Mouse (Mus musculus) stomach, embryonic 15.5 days (tissue): Measurements from ENCODE around the gene Tln2. TPM values are rescaled to one million over a fixed set of nuclear protein-coding genes. Genes with fewer than 3 reads are reported as not detected.

Experiments used
- ATAC-seq: fragments of 200-750 bp; cut with Nextera tagmentation; 2 replicates; pipeline ENCODE4 v1.8.0; 2017; ENCODE audit warnings: low read depth, moderate number of reproducible peaks, moderate TSS enrichment; ENCODE audit not compliant: insufficient read depth, low FRiP score
- H3K27ac ChIP-seq: fragments of 300-500 bp; sonication (generic); 2 replicates; pipeline ENCODE4 v1.5.1; 2015; ENCODE audit warnings: mild to moderate bottlenecking, inconsistent platforms
- H3K27me3 ChIP-seq: fragments of 300-500 bp; sonication (generic); replicated peaks from 2 replicates; pipeline ENCODE4 v1.6.1; 2015; ENCODE audit warnings: inconsistent platforms
- H3K36me3 ChIP-seq: fragments of 300-500 bp; sonication (generic); 2 replicates; pipeline ENCODE4 v1.6.1; 2015; ENCODE audit warnings: inconsistent platforms
- H3K4me1 ChIP-seq: fragments of 300-500 bp; sonication (generic); 2 replicates; pipeline ENCODE4 v1.6.1; 2015; ENCODE audit warnings: inconsistent platforms
- H3K4me2 ChIP-seq: fragments of 300-500 bp; sonication (generic); 2 replicates; pipeline ENCODE4 v1.6.1; 2015; ENCODE audit warnings: mild to moderate bottlenecking, inconsistent platforms
- H3K4me3 ChIP-seq: fragments of 300-500 bp; sonication (generic); replicated peaks from 2 replicates; pipeline ENCODE4 v1.5.1; 2015; ENCODE audit warnings: inconsistent platforms
- H3K9ac ChIP-seq: fragments of 300-500 bp; sonication (generic); 2 replicates; pipeline ENCODE4 v1.6.1; 2015; ENCODE audit warnings: inconsistent platforms
- H3K9me3 ChIP-seq: fragments of 300-500 bp; sonication (generic); 2 replicates; pipeline ENCODE4 v1.6.1; 2016; ENCODE audit warnings: inconsistent platforms
- WGBS: fragments of 180-500 bp; shearing (Covaris S2); methylation state at CpG from one replicate; pipeline ENCODE4 v1.1.7; 2015; 5-methylcytosine and 5-hydroxymethylcytosine counted together
- polyA plus RNA-seq: library from polyadenylated mRNA; unstranded; fragments of >200 nt; fragmentation: Nextera tagmentation; extraction: Ambion mirVana; gene quantifications from 2 replicates; pipeline ENCODE4 v1.2.1, GENCODE M21; 2015

Gene Tln2
- polyA plus RNA-seq, 1 experiment from 2014 or later: 32.6 TPM

DNA sequence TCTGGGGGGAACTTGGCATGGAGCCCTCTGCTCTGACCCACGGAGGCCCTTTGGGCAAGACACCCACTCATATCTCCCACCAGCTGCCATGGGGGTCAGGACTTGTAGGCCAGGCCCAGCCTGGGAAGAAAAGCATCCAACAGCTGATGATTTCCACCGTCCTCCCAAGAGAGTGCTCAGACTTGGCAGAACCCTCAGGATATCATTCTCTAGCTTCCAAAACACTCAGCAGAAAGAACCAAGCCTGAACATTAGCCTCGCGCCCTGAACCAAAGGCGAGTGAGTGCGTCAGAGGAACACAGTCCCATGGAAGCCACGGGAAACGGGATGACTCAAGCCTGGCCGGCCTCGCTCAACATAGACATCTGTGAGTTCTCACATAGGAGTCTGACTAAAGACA is 25.4 kb upstream of the Tln2 start:
- WGBS: 58% methylated on average over 10 of the region's 10 CpGs
- no peak; the same call in 1 of the 2 replicates for ATAC-seq
- Histone ChIP-seq H3K9ac (no peak overlapping the region), H3K4me3 (no peak overlapping the region), H3K27me3 (no peaks in the 10 kb centered on the region), H3K9me3 (no peaks in the 10 kb centered on the region), H3K4me2 (no peak overlapping the region), H3K27ac (peak overlapping the region; percentile 31; the same call in 1 of the 2 replicates), H3K4me1 (0 out of 2 replicates have a peak, but pooled peaks cover 5% of the 10 kb centered on the region), H3K36me3 (no peaks in the 10 kb centered on the region)

DNA sequence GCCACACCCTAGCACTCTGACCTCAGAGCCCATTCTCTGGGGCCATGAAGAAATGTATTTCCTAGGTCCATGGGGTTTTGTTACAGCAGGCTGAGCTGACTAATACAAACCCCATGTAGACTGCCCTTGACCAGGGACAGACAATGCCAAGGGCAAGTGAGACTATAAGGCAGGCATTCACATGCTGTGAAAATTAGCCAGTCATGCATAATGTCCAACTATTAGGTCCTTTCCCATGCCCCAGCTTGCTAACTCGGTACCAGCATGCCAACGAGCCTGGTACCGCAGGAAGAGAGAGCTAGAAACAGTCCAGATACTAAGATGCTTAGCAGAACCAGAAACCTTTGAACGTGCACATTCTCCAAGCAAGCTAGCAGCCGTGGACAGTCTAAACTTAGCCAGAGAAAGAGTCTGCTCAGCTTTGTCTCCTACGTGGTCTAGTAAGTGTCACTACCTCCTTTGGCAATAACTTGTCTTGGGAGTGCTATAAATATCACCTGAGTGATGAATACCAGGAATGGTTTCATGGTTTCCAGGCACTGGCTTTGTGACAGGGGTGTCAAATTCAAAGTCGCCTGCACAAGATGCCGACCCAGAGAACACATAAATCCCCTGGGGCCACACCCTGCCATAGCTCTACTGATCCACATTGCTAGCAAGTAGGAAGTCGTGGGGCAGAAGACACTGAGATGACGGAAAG is 22.2 kb upstream of the Tln2 start:
- ATAC-seq: no peak
- Histone ChIP-seq H3K4me1 (0 out of 2 replicates have a peak, but pooled peaks cover 5% of the 10 kb centered on the region), H3K27ac (no peak overlapping the region), H3K9ac (no peak overlapping the region), H3K4me3 (no peak overlapping the region), H3K9me3 (no peaks in the 10 kb centered on the region), H3K27me3 (no peaks in the 10 kb centered on the region), H3K36me3 (no peaks in the 10 kb centered on the region), H3K4me2 (no peak overlapping the region)
- 65% methylated on average over 10 of the region's 10 CpGs for WGBS

DNA sequence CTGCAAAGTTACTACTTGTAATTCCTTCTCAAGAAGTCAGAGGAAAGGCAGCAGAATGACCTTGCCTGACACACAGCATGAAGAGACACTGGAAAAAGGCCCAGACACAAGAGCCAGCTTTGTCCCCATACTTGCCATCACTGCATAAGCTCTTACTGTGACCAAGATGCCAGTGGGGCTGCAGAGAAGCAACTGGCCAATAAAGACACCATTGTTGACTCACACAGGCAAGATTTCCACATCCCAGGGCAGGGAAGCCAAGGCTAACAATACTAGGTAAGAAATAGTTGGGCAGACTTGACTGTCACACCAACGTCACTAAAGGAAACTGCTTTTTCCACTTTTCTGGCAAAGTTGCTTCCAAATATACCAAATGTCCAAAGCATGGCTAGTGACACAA is 20.0 kb upstream of the Tln2 start:
- H3K9ac ChIP-seq: no peak overlapping the region
- no peak overlapping the region for H3K4me3 ChIP-seq
- 86% methylated on average over 1 of the region's 1 CpGs for WGBS
- no peaks in the 10 kb centered on the region for H3K27me3 ChIP-seq
- H3K27ac ChIP-seq: no peak overlapping the region
- ATAC-seq: no peak
- no peak overlapping the region for H3K4me2 ChIP-seq
- no peaks in the 10 kb centered on the region for H3K36me3 ChIP-seq
- H3K4me1 ChIP-seq: peaks cover 2% of the 10 kb centered on the region; the same call in 1 of the 2 replicates
- no peaks in the 10 kb centered on the region for H3K9me3 ChIP-seq

DNA sequence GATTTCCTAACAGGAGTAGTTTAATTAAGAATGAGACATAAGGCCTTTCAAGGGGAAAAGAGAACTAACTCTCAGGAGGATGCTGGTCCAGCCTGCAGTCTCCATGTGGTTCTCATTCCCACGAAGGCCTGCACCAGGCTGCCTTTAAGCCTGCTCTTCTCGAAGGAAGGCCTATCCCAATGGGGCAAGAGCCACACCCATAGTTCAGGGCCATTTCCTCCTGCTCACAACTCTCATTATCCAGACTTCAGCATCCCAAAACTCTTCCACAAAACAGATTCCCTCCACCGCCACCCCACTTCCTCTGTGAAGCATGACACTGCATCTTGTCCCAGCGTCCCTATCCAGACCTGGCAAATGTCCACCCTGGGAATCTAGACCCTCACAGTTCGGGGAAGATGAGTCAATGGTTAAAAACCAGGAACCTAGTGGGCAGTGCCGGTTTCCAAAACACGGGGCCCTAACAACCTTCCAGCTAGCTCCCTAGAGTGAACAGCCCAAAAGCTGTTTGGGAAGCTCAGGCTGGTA is 15.3 kb upstream of the Tln2 start:
- WGBS: 73% methylated on average over 7 of the region's 7 CpGs
- Histone ChIP-seq H3K4me1 (peaks cover 11% of the 10 kb centered on the region), H3K27me3 (no peaks in the 10 kb centered on the region), H3K36me3 (no peaks in the 10 kb centered on the region), H3K9ac (no peak overlapping the region), H3K9me3 (no peaks in the 10 kb centered on the region), H3K4me3 (no peak overlapping the region), H3K4me2 (no peak overlapping the region), H3K27ac (no peak overlapping the region)
- no peak for ATAC-seq

DNA sequence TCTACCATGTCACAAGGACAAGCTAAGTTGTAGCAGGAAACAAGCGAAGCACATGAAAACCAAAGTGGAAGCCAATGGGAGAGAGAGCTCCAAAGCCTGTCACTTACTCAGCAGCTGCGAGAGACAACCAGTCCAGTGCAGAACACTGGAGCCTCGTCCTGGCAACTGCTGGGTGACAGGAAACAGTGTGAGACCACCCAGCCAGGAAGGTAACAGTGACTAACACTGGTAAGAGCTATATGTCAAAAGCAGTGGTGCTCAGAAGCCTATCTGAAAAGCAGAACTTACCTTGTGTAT is 14.1 kb upstream of the Tln2 start:
- Histone ChIP-seq H3K4me3 (no peak overlapping the region), H3K9ac (no peak overlapping the region), H3K4me2 (no peak overlapping the region), H3K36me3 (no peaks in the 10 kb centered on the region), H3K4me1 (peaks cover 11% of the 10 kb centered on the region), H3K9me3 (no peaks in the 10 kb centered on the region), H3K27me3 (no peaks in the 10 kb centered on the region), H3K27ac (peak overlapping the region; percentile 26; the same call in 1 of the 2 replicates)
- WGBS: 44% methylated on average over 3 of the region's 3 CpGs
- ATAC-seq: no peak

DNA sequence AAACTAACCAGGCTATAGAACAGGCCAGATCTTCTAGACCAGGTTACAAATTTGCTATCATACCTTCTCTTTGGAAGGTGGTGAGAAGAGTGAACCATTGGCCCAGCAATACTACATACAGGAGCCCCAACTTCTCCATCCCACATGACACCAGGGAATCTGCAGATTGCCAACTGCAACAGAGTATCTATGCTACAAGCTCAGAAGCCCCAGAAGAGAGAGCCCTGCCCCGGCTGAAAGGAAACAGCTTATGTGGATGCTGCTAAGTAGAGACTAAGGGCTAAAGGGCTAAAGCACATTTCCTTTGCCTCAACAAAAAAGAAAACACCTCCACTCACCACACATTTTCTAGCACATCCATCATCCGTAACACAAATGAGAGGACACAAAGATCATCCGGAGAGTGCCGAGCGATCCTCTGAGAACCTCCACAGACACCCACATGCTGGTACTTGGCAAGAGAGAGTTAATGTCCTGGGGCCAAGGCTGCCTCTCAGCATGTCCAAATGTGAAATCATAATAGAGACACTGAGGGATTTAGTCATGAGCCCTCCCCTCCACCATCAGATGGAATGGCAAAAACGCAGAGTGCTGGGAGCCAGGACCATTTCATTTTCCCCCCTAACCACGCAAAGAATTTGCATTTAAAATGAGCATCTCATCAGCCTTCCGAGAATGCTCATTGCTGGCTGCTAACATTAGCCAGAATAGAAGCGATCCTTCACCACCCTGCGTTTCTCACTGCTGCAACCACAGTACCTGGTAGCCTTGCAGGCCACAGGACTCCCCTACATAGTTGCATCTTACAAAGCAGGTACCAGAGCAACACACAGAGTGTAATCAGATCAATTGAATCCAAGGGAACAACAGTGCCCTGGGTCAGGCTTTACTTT is 13.5 kb upstream of the Tln2 start:
- H3K4me2 ChIP-seq: no peak overlapping the region
- H3K4me3 ChIP-seq: no peak overlapping the region
- H3K36me3 ChIP-seq: no peaks in the 10 kb centered on the region
- H3K9ac ChIP-seq: no peak overlapping the region
- WGBS: 42% methylated on average over 10 of the region's 10 CpGs
- H3K27ac ChIP-seq: peak overlapping the region; percentile 26
- no peaks in the 10 kb centered on the region for H3K9me3 ChIP-seq
- H3K27me3 ChIP-seq: no peaks in the 10 kb centered on the region
- H3K4me1 ChIP-seq: peaks cover 11% of the 10 kb centered on the region
- no peak for ATAC-seq

DNA sequence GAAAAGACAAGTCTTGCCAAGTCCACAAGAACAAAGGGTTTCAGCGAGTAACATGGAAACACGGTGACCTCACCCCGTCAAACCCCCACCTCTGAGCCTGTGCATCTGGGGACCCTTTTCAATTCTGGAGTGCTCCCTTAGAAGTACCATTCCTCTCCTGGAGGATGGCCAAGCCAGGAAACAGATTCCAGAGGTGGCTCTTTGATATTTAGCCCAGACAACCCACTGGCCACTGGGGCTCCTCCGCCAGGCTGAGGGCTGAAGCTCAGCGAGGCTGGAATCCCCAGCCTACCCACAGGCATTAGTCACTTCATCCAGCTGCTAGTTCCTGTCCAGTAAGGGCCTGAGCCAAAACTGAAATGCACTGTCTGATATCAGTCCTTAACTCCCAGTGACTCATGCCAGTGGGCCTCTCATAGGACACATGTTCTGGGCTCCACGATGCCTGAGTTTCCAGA is 6.3 kb upstream of the Tln2 start:
- ATAC-seq: peak; percentile 35; the same call in 1 of the 2 replicates
- Histone ChIP-seq H3K36me3 (no peaks in the 10 kb centered on the region), H3K9ac (no peak overlapping the region), H3K27me3 (no peaks in the 10 kb centered on the region), H3K27ac (no peak overlapping the region), H3K4me3 (no peak overlapping the region), H3K4me1 (no peaks in the 10 kb centered on the region), H3K4me2 (no peak overlapping the region), H3K9me3 (no peaks in the 10 kb centered on the region)
- WGBS: 74% methylated on average over 6 of the region's 6 CpGs

DNA sequence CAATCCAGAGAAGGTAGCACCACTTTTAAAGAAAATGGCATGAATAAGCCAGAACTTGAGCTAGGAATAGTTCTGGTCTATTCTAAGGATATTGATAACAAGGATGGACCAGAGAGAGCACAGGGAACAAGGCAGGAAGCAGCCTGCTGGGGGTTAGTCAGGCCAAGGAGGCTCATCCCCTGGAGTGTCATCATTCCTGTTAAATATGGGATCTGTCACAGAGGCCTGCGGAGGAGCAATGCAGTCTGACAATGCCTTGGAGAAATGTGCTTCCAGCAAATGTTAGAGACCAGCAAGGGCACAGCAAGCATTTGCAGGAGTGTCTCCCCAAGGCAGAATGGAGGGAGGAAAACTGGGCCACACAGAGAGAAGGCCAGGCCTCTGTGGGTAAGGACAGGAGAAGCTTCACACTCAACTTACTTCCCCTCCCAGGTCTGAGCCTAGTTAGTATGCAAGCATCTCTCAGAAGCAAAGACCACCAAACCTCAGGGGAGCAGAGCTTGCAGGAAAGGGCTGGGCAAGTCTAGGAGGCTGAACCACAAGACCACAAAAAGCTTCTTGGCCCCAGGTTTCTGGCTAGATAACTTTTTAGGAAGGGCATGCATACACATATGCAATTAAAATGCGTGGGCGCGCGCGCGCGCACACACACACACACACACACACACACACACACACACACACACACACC is 9.5 kb downstream of the Tln2 start:
- no peak overlapping the region for H3K27ac ChIP-seq
- H3K36me3 ChIP-seq: no peaks in the 10 kb centered on the region
- H3K4me1 ChIP-seq: no peaks in the 10 kb centered on the region
- no peak overlapping the region for H3K9ac ChIP-seq
- no peak overlapping the region for H3K4me3 ChIP-seq
- H3K9me3 ChIP-seq: no peaks in the 10 kb centered on the region
- H3K4me2 ChIP-seq: no peak overlapping the region
- no peaks in the 10 kb centered on the region for H3K27me3 ChIP-seq
- 89% methylated on average over 8 of the region's 8 CpGs for WGBS
- ATAC-seq: no peak

DNA sequence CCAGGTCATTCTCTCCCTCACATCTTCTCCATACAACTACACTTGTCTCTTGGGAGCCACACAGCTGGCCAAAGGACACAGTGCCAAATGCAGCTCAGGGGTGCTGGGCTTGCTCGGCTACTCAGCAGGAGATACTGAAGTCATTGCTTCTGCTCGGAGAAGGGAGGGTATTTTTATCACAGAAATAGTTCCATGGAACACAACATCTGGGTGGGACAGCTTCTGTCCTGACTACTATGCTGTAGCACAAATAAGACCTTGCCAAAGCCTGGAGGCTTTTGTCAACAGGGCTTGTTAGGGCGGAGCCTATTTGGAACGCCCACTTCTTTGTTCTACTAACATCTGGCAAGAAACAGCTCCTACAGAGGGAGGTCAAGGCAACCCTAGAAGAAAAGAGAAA is 10.2 kb downstream of the Tln2 start:
- peak; percentile 20; the same call in 1 of the 2 replicates for ATAC-seq
- Histone ChIP-seq H3K27me3 (no peaks in the 10 kb centered on the region), H3K4me3 (no peak overlapping the region), H3K4me2 (no peak overlapping the region), H3K36me3 (no peaks in the 10 kb centered on the region), H3K27ac (no peak overlapping the region), H3K9ac (no peak overlapping the region), H3K4me1 (no peaks in the 10 kb centered on the region), H3K9me3 (no peaks in the 10 kb centered on the region)
- 39% methylated on average over 4 of the region's 4 CpGs for WGBS

DNA sequence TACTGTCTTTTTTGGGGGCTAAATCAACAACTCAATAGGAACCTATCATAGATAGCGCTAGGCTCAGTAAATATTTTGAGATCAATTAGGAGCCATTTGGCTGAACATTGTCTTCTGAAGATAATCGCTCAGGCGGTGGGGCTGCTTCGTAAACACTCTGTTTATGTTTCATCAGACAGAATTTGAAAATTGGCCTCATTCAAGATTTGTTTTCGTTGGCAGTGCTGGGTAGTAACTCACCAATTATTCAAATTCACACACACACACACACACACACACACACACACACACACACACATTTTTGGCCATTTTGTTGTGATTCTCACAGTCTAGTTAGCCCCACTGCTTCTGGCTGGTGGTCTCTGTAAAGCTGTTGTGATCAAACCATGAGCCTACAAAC is 12.9 kb downstream of the Tln2 start:
- 70% methylated on average over 5 of the region's 5 CpGs for WGBS
- no peak for ATAC-seq
- H3K9me3 ChIP-seq: no peaks in the 10 kb centered on the region
- no peak overlapping the region for H3K9ac ChIP-seq
- no peaks in the 10 kb centered on the region for H3K27me3 ChIP-seq
- no peaks in the 10 kb centered on the region for H3K36me3 ChIP-seq
- H3K4me2 ChIP-seq: no peak overlapping the region
- H3K4me1 ChIP-seq: peaks cover 3% of the 10 kb centered on the region; the same call in 1 of the 2 replicates
- H3K4me3 ChIP-seq: no peak overlapping the region
- H3K27ac ChIP-seq: no peak overlapping the region

DNA sequence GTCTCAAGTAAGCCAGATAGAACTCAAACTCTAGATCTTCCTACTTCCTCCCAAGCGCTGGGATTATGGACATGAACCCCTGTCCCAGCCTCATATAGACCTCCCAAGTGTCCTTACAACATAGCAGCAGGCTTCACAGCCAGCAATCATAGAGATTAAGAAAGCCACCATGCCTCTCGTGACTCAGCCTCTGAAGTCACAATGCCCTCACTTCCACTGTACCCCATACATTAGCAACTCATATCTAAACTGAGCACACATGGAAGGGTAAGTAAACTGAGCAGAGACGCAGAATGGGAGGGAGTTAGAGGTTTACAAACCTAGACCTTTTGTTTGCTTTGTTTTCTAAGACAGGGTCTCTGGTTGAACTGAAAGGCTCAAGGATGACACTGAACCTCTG is 13.7 kb downstream of the Tln2 start:
- no peak overlapping the region for H3K27ac ChIP-seq
- H3K4me1 ChIP-seq: peaks cover 3% of the 10 kb centered on the region; the same call in 1 of the 2 replicates
- no peak overlapping the region for H3K4me3 ChIP-seq
- ATAC-seq: 0 out of 2 replicates have a peak, but pooled peaks have one; percentile 21
- H3K9ac ChIP-seq: no peak overlapping the region
- H3K4me2 ChIP-seq: no peak overlapping the region
- no peaks in the 10 kb centered on the region for H3K36me3 ChIP-seq
- WGBS: 72% methylated on average over 3 of the region's 3 CpGs
- H3K9me3 ChIP-seq: no peaks in the 10 kb centered on the region
- H3K27me3 ChIP-seq: no peaks in the 10 kb centered on the region
